Mouse (Mus musculus) ES-Bruce4 (cell line): ENCODE measurements around the gene Xcr1. TPM values are rescaled to one million over a fixed set of nuclear protein-coding genes. Genes with fewer than 3 reads are reported as not detected.

Experiments used
- H3K27ac ChIP-seq: 2 replicates; pipeline ENCODE4 v1.5.1; 2012; ENCODE audit warnings: low read length, inconsistent platforms; ENCODE audit not compliant: insufficient read depth
- H3K27me3 ChIP-seq: 2 replicates; pipeline ENCODE4 v1.6.1; 2012; ENCODE audit warnings: mild to moderate bottlenecking, low read length, inconsistent platforms; ENCODE audit not compliant: control insufficient read depth, poor library complexity, insufficient read depth, severe bottlenecking
- H3K36me3 ChIP-seq: 2 replicates; pipeline ENCODE4 v1.6.1; 2012; ENCODE audit warnings: inconsistent platforms, mild to moderate bottlenecking, low read length, moderate library complexity; ENCODE audit not compliant: control insufficient read depth, poor library complexity, insufficient read depth, severe bottlenecking
- H3K4me1 ChIP-seq: one replicate; pipeline ENCODE4 v1.8.1; 2011; ENCODE audit warnings: low read length; ENCODE audit not compliant: control insufficient read depth, insufficient read depth
- H3K4me3 ChIP-seq: 2 replicates; pipeline ENCODE4 v1.5.1; 2011; ENCODE audit warnings: low read depth, mild to moderate bottlenecking, low read length
- H3K9ac ChIP-seq: 2 replicates; pipeline ENCODE4 v1.6.1; 2012; ENCODE audit warnings: low read depth, mild to moderate bottlenecking, inconsistent platforms; ENCODE audit not compliant: poor library complexity, severe bottlenecking
- H3K9me3 ChIP-seq: replicated peaks from 2 replicates; pipeline ENCODE4 v1.6.1; 2012; ENCODE audit warnings: mild to moderate bottlenecking, low read length, inconsistent platforms; ENCODE audit not compliant: control insufficient read depth, poor library complexity, insufficient read depth, severe bottlenecking
- CTCF ChIP-seq: IDR thresholded peaks from one replicate; pipeline ENCODE4 v1.8.1; 2011; ENCODE audit warnings: low read depth, low read length
- EP300 ChIP-seq: IDR thresholded peaks from 2 replicates; pipeline ENCODE4 v1.6.1; 2011; ENCODE audit warnings: low read depth, low read length; ENCODE audit not compliant: insufficient read depth
- POLR2A ChIP-seq: IDR thresholded peaks from one replicate; pipeline ENCODE4 v1.8.1; 2011; ENCODE audit warnings: low read length; ENCODE audit not compliant: insufficient read depth
- polyA plus RNA-seq: library from polyadenylated mRNA; stranded (reverse); fragments of >200 nt; gene quantifications from 2 replicates; pipeline ENCODE4 v1.2.4, GENCODE M21; 2011; ENCODE audit warnings: low read depth; ENCODE audit not compliant: missing spikeins, insufficient read depth, insufficient read length

Xcr1 gene
- polyA plus RNA-seq, 1 experiment: not detected

- Histone ChIP-seq H3K9me3 (no peaks in the 10 kb centered on the region), H3K4me1 (no peaks in the 10 kb centered on the region), H3K9ac (no peak overlapping the region), H3K36me3 (no peaks in the 10 kb centered on the region), H3K4me3 (no peak overlapping the region), H3K27ac (no peak overlapping the region), H3K27me3 (no peaks in the 10 kb centered on the region)
- TF ChIP-seq EP300 (no peak), POLR2A (no peak), CTCF (no peak)
Observed at GRCm38 (mm10) chr9:123811831-123812230, 50.0 kb downstream of the Xcr1 start.

- H3K9ac ChIP-seq: no peak overlapping the region
- no peak overlapping the region for H3K27ac ChIP-seq
- no peaks in the 10 kb centered on the region for H3K36me3 ChIP-seq
- H3K27me3 ChIP-seq: no peaks in the 10 kb centered on the region
- no peak for TF ChIP-seq POLR2A
- TF ChIP-seq CTCF: no peak
- no peak for TF ChIP-seq EP300
- no peaks in the 10 kb centered on the region for H3K9me3 ChIP-seq
- H3K4me1 ChIP-seq: no peaks in the 10 kb centered on the region
- no peak overlapping the region for H3K4me3 ChIP-seq
Observed at GRCm38 (mm10) chr9:123808583-123808982, 53.2 kb downstream of the Xcr1 start.

- Histone ChIP-seq H3K9me3 (no peaks in the 10 kb centered on the region), H3K36me3 (no peaks in the 10 kb centered on the region), H3K27me3 (no peaks in the 10 kb centered on the region), H3K4me1 (no peaks in the 10 kb centered on the region), H3K27ac (no peak within 1 kb of the TSS), H3K9ac (no peak within 1 kb of the TSS), H3K4me3 (no peak within 1 kb of the TSS)
- TF ChIP-seq EP300 (no peak), POLR2A (no peak), CTCF (no peak)
Observed at GRCm38 (mm10) chr9:123806267-123806666, 55.6 kb downstream of the Xcr1 start, which contains the start of gene Cxcr6. TSS of gene Cxcr6 (plus strand) at chr9:123806475.

- TF ChIP-seq CTCF: no peak
- no peak for TF ChIP-seq POLR2A
- no peak for TF ChIP-seq EP300
- no peak overlapping the region for H3K9ac ChIP-seq
- H3K36me3 ChIP-seq: no peaks in the 10 kb centered on the region
- no peaks in the 10 kb centered on the region for H3K27me3 ChIP-seq
- H3K9me3 ChIP-seq: no peaks in the 10 kb centered on the region
- H3K4me1 ChIP-seq: no peaks in the 10 kb centered on the region
- no peak overlapping the region for H3K27ac ChIP-seq
- no peak overlapping the region for H3K4me3 ChIP-seq
Observed at GRCm38 (mm10) chr9:123805241-123805640, 56.6 kb downstream of the Xcr1 start.

- no peak overlapping the region for H3K4me3 ChIP-seq
- no peak overlapping the region for H3K27ac ChIP-seq
- no peaks in the 10 kb centered on the region for H3K4me1 ChIP-seq
- H3K36me3 ChIP-seq: no peaks in the 10 kb centered on the region
- H3K27me3 ChIP-seq: no peaks in the 10 kb centered on the region
- no peaks in the 10 kb centered on the region for H3K9me3 ChIP-seq
- TF ChIP-seq EP300 (no peak), POLR2A (no peak), CTCF (no peak)
- no peak overlapping the region for H3K9ac ChIP-seq
Observed at GRCm38 (mm10) chr9:123802896-123803295, 58.9 kb downstream of the Xcr1 start.

- H3K9ac ChIP-seq: no peak overlapping the region
- TF ChIP-seq POLR2A (no peak), EP300 (no peak), CTCF (no peak)
Observed at GRCm38 (mm10) chr9:123802421-123802820, 59.4 kb downstream of the Xcr1 start.

More at GRCm38 (mm10) chr9:123802421-123802820, 59.4 kb downstream of the Xcr1 start:
- Histone ChIP-seq H3K9me3 (no peaks in the 10 kb centered on the region), H3K27ac (no peak overlapping the region), H3K36me3 (no peaks in the 10 kb centered on the region), H3K27me3 (no peaks in the 10 kb centered on the region), H3K4me1 (no peaks in the 10 kb centered on the region), H3K4me3 (no peak overlapping the region)

Other genes with a start within 250 kb of the Xcr1 start
- 1.4 TPM in 2 replicates for gene Slc6a20b, start 229.5 kb downstream of the Xcr1 start, polyA plus RNA-seq
- gene Ccr9, start 183.6 kb downstream of the Xcr1 start, polyA plus RNA-seq: not detected in 2 replicates
- gene Slc6a20a, start 183.1 kb downstream of the Xcr1 start, polyA plus RNA-seq: not detected in 2 replicates
- 26.9 and 30.3 TPM in 2 replicates for gene Lztfl1, start 144.3 kb downstream of the Xcr1 start, polyA plus RNA-seq
- not detected in 2 replicates for gene Cxcr6, start 55.6 kb downstream of the Xcr1 start, polyA plus RNA-seq
- 10.2 and 10.3 TPM in 2 replicates for gene Fyco1, start 10.1 kb downstream of the Xcr1 start, polyA plus RNA-seq
- gene Ccr1, start 106.7 kb upstream of the Xcr1 start, polyA plus RNA-seq: not detected in 2 replicates
- gene Ccr1l1, start 116.4 kb upstream of the Xcr1 start, polyA plus RNA-seq: not detected in 2 replicates
- gene Ccr3, start 159.9 kb upstream of the Xcr1 start, polyA plus RNA-seq: not detected in 2 replicates
- gene Ccr2, start 239.9 kb upstream of the Xcr1 start, polyA plus RNA-seq: not detected in 2 replicates